Mouse (Mus musculus) embryonic facial prominence, embryonic 14.5 days (tissue): ENCODE data around the gene Atg7. TPM values are rescaled to one million over a fixed set of nuclear protein-coding genes. Genes with fewer than 3 reads are reported as not detected.
A peak's percentile ranks its signal among the peaks of the same experiment; 100 is the strongest.

Experiments
- ATAC-seq: fragments of 200-750 bp; cut with Nextera tagmentation; 2 replicates; pipeline ENCODE4 v1.8.0; 2017; ENCODE audit warnings: low read depth, moderate number of reproducible peaks, moderate TSS enrichment
- DNase-seq: peaks from one replicate; pipeline ENCODE4 v3.0.0-alpha.2; 2015; ENCODE audit warnings: low spot score
- H3K27ac ChIP-seq: fragments of 300-500 bp; sonication (generic); replicated peaks from 2 replicates; pipeline ENCODE4 v1.5.1; 2014; ENCODE audit warnings: low read depth, mild to moderate bottlenecking, low read length, moderate library complexity
- H3K27me3 ChIP-seq: fragments of 300-500 bp; sonication (generic); replicated peaks from 2 replicates; pipeline ENCODE4 v1.6.1; 2014; ENCODE audit warnings: low read length; ENCODE audit not compliant: control insufficient read depth, insufficient read depth
- H3K36me3 ChIP-seq: fragments of 300-500 bp; sonication (generic); 2 replicates; pipeline ENCODE4 v1.6.1; 2014; ENCODE audit warnings: low read length, mixed read lengths; ENCODE audit not compliant: control insufficient read depth, insufficient read depth
- H3K4me1 ChIP-seq: fragments of 300-500 bp; sonication (generic); 2 replicates; pipeline ENCODE4 v1.6.1; 2014; ENCODE audit warnings: antibody characterized with exemption, low read length; ENCODE audit not compliant: control insufficient read depth, insufficient read depth
- H3K4me2 ChIP-seq: fragments of 300-500 bp; sonication (generic); 2 replicates; pipeline ENCODE4 v1.6.1; 2014; ENCODE audit warnings: low read depth, mild to moderate bottlenecking, low read length, moderate library complexity, mixed read lengths
- H3K4me3 ChIP-seq: fragments of 300-500 bp; sonication (generic); 2 replicates; pipeline ENCODE4 v1.5.1; 2014; ENCODE audit warnings: low read depth, mild to moderate bottlenecking, low read length
- H3K9ac ChIP-seq: fragments of 300-500 bp; sonication (generic); 2 replicates; pipeline ENCODE4 v1.6.1; 2014; ENCODE audit warnings: low read depth, mild to moderate bottlenecking, low read length, moderate library complexity, mixed read lengths
- H3K9me3 ChIP-seq: fragments of 300-500 bp; sonication (generic); 2 replicates; pipeline ENCODE4 v1.6.1; 2016; ENCODE audit warnings: low read length; ENCODE audit not compliant: control insufficient read depth
- WGBS: fragments of 180-500 bp; shearing (Covaris S2); extraction: QIAGEN DNeasy Blood & Tissue Kit; methylation state at CpG from one replicate; pipeline ENCODE4 v1.1.7; 2014; 5-methylcytosine and 5-hydroxymethylcytosine counted together
- polyA plus RNA-seq: library from polyadenylated mRNA; unstranded; fragments of >200 nt; fragmentation: Nextera tagmentation; extraction: Ambion mirVana; gene quantifications from 2 replicates; pipeline ENCODE4 v1.2.1, GENCODE M21; 2014

Atg7 gene
- polyA plus RNA-seq, 1 experiment from 2014 or later = 17.6 TPM

DNA sequence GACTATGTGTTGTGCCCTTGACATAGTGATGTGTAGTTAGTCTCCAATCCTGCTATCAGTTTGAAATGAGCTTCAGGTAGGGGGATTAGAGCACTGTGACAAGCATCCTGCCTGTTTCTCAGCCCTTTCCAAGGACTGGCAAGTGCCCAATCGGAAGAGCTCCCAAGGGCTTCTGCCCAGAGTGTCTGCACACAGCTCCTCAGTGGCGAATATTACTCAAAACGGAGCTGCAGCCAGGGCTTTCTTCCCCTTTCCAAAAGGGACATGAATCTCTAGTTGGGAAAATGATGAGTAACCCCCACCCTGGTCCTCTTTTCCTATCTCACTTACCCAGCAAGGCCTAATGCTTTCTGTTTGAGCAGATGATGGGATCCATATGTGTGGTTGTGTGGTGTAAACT, 90.8 kb downstream of the Atg7 start:
- Histone ChIP-seq H3K9me3 (no peaks in the 10 kb centered on the region), H3K27me3 (no peaks in the 10 kb centered on the region), H3K27ac (peak overlapping the region; percentile 68; the same call in 1 of the 2 replicates), H3K4me2 (no peak overlapping the region), H3K4me1 (peaks cover 20% of the 10 kb centered on the region), H3K4me3 (no peak overlapping the region), H3K36me3 (no peaks in the 10 kb centered on the region), H3K9ac (0 out of 2 replicates have a peak overlapping the region, but pooled peaks have one; percentile 42)
- no peak for ATAC-seq
- DNase-seq = no peak
- WGBS = 57% methylated on average over 3 of the region's 3 CpGs

DNA sequence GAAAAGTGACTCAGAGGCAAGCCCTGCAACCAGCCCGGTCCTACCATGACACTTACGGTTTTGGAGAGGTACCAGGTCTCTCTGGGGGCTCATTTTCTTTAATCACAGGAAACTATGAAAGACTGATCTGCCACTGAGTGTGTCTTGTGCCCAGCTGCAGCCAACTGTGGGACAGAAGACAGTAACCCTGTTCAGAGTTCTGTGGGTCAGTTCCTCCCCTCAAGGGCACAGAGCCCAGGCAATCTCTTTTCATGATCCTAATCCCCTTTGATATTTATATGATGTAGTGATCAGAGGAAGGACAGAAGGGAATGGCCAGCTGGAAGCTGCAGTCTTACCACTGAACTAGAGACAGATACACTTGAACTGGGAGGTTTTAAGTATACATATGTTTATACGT, 92.2 kb downstream of the Atg7 start:
- H3K9me3 ChIP-seq = no peaks in the 10 kb centered on the region
- ATAC-seq (no peak), DNase-seq (no peak)
- no peaks in the 10 kb centered on the region for H3K36me3 ChIP-seq
- no peak overlapping the region for H3K4me3 ChIP-seq
- no peak overlapping the region for H3K4me2 ChIP-seq
- H3K9ac ChIP-seq = no peak overlapping the region
- WGBS = 69% methylated on average over 3 of the region's 3 CpGs
- no peaks in the 10 kb centered on the region for H3K27me3 ChIP-seq
- no peak overlapping the region for H3K27ac ChIP-seq
- H3K4me1 ChIP-seq = peaks cover 21% of the 10 kb centered on the region

DNA sequence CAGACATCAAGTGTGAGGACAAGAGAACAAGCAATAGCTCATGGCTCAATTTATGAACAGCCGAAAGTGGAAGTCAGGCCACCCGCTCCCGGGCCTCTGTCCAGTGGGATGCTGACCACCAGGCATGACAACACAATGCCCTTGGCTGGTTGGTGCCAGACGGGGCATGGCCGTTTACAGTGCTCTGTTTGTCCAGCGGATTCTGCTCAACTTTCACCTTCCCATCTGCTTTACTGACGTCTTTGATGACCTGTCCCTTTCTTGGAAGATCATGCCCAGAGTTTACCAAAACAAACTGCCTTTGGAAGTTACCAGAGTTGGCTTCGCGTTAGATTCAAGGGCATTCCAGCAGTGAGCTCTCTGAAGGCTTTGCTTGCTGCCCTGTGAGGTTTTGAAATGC, 93.5 kb downstream of the Atg7 start:
- Histone ChIP-seq H3K9ac (no peak overlapping the region), H3K27me3 (no peaks in the 10 kb centered on the region), H3K4me2 (no peak overlapping the region), H3K36me3 (0 out of 2 replicates have a peak, but pooled peaks cover 5% of the 10 kb centered on the region), H3K9me3 (no peaks in the 10 kb centered on the region), H3K4me1 (peaks cover 21% of the 10 kb centered on the region), H3K27ac (no peak overlapping the region), H3K4me3 (no peak overlapping the region)
- DNase-seq (no peak), ATAC-seq (no peak)
- WGBS = 93% methylated on average over 9 of the region's 9 CpGs

DNA sequence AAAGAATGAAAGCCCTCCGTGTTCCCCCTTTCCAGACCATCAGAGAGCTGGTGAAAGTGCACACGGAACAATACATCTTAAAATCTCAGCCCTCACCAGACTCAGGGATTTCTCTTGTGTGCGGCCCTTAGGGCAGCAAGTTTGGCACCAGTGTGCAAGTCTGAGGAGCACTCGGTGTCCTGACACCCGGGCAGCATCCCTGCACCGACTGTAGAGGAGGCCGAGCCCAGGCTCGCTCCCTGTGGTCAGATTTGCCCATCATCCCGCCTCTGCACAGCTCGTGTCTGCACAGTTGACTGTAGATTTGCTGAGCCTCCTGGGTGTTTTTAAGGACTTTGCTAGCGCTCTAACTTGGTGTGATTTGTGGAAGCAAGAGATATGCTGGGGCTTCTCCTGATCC, 94.3 kb downstream of the Atg7 start:
- no peak overlapping the region for H3K4me3 ChIP-seq
- H3K27me3 ChIP-seq = no peaks in the 10 kb centered on the region
- no peaks in the 10 kb centered on the region for H3K9me3 ChIP-seq
- 84% methylated on average over 11 of the region's 11 CpGs for WGBS
- H3K9ac ChIP-seq = no peak overlapping the region
- ATAC-seq = no peak
- peaks cover 21% of the 10 kb centered on the region for H3K4me1 ChIP-seq
- H3K36me3 ChIP-seq = 0 out of 2 replicates have a peak, but pooled peaks cover 5% of the 10 kb centered on the region
- no peak for DNase-seq
- H3K27ac ChIP-seq = no peak overlapping the region
- H3K4me2 ChIP-seq = no peak overlapping the region

DNA sequence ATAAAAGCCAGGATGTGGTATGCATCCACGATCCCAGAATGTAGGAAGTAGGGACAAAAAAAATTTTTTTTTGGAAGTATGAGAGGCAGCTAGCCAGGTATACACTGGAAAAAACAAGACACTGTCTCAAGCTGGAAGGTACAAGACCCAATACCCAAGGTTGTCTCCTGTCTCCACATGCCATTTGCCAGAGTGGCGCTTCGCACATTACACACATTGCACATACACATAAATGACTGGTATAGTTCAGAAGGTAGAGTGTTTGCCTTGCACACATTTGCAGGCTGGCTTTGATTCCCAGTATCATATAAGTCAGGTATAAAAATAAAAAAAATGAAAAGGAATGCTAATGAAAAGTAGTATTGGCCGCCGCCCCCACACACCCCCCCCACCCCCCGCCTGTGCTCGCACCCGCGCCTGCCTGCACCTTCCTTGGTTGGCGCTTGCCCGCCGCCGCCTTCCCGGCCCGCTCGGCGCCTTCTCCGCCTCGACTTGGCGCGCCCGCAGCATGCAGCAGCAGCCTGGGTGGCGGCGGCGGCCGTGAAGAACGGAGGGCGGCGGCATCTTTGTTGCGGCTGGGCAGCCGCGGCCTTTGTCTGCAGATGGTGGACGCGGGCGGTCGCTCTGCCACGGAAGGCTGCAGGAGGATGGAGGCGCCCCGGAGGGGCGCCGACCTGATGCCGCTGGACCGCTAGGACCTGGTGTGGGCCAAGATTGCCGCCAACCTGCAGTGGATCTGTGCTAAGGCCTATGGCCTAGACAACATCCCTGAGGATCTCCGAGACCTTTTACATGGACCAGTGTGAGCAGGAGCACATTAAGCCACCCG, 95.2 kb downstream of the Atg7 start:
- H3K36me3 ChIP-seq = 0 out of 2 replicates have a peak, but pooled peaks cover 5% of the 10 kb centered on the region
- no peak overlapping the region for H3K27ac ChIP-seq
- DNase-seq (no peak), ATAC-seq (peak; percentile 72; the same call in 1 of the 2 replicates)
- H3K4me3 ChIP-seq = peak overlapping the region; percentile 35
- no peaks in the 10 kb centered on the region for H3K9me3 ChIP-seq
- 16% methylated on average over 40 of the region's 46 CpGs for WGBS
- H3K4me2 ChIP-seq = peak overlapping the region; percentile 68
- H3K9ac ChIP-seq = peak overlapping the region; percentile 69
- no peaks in the 10 kb centered on the region for H3K27me3 ChIP-seq
- peaks cover 21% of the 10 kb centered on the region for H3K4me1 ChIP-seq

DNA sequence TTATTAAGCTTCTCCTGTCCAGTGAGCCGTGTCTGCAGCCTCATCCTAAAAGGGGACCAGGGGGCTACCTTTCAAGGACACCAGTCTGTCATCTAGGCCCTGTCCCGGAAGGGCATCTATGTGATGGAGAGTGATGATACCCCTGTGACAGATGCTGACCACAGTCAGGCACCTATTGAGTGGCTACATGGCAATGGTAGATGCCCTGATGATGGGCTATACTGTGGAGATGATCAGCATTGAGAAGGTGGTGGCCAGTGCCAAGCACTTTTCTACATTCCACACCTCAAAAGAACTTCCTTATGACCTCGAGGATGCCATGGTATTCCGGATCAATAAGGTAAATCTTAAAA, 95.8 kb downstream of the Atg7 start:
- ATAC-seq = no peak
- H3K4me2 ChIP-seq = peak overlapping the region; percentile 68

DNA sequence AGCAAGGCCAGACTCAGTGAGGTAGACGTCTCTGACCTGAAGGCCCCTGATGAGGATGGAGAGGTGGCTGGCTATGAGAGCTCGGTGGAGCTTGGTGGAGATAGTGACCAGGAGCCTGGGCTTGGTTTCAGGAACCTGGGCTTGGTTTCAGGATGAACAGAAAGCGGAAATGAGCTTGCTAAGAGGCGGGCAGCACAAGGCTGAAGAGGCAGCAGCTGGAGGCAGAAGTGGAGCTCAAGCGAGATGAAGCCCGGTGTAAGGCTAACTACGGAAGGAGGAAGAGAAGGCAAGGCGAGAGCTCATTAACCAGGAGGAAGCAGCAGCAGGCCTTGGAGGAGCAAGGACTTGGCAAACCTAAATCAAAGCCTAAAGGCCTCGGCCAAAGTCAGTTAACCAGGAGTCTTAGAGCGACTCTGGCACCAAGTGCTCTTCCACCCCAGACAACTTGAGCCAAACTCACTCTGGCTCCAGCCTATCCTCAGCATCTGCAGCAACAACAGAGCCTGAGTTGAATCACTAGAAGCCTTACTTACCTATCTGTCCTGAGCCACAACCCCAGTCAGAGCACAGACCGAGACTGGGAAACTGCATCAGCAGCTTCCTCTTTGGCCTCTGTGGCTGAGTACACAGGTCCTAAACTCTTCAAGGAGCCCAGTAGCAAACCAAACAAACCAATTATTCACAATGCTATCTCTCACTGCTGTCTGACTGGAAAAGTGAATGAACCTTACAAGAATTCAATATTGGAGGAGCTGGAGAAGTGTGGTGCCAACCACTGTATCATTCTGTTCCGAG, 99.5 kb downstream of the Atg7 start:
- DNase-seq = no peak
- 86% methylated on average over 12 of the region's 12 CpGs for WGBS

More for the DNA sequence above, 95.8 kb downstream of the Atg7 start:
- no peaks in the 10 kb centered on the region for H3K27me3 ChIP-seq
- peak overlapping the region; percentile 69 for H3K9ac ChIP-seq
- H3K4me3 ChIP-seq = no peak overlapping the region
- no peak for DNase-seq
- 0 out of 2 replicates have a peak, but pooled peaks cover 5% of the 10 kb centered on the region for H3K36me3 ChIP-seq
- peaks cover 15% of the 10 kb centered on the region for H3K4me1 ChIP-seq
- 86% methylated on average over 4 of the region's 4 CpGs for whole genome bisulfite sequencing
- no peaks in the 10 kb centered on the region for H3K9me3 ChIP-seq
- H3K27ac ChIP-seq = no peak overlapping the region

DNA sequence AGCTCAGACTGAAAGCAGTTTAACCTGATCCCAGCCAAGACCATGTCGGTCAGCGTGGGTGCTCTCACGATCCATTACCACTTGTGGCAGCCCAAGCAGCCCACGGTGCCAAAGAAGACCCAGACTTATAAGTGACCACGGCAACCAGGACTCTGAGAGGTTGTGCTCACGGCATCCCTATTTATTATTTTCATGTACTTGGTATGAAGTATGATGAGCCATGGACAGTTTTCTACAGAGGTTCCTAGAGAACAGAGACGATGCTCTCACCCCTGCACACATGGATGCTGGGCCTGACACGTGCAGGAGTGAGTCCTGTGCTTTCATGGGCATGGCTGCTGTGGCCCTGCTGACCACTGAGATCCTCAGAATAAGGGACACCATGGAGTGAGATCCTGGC, 100.2 kb downstream of the Atg7 start:
- Histone ChIP-seq H3K27ac (no peak overlapping the region), H3K9ac (no peak overlapping the region), H3K4me2 (no peak overlapping the region), H3K27me3 (no peaks in the 10 kb centered on the region), H3K9me3 (no peaks in the 10 kb centered on the region), H3K4me3 (no peak overlapping the region), H3K4me1 (peaks cover 17% of the 10 kb centered on the region), H3K36me3 (0 out of 2 replicates have a peak, but pooled peaks cover 5% of the 10 kb centered on the region)
- ATAC-seq (no peak), DNase-seq (no peak)
- WGBS = 84% methylated on average over 8 of the region's 8 CpGs

More for the DNA sequence above, 99.5 kb downstream of the Atg7 start:
- Histone ChIP-seq H3K9me3 (no peaks in the 10 kb centered on the region), H3K4me3 (no peak overlapping the region), H3K4me2 (no peak overlapping the region), H3K27me3 (no peaks in the 10 kb centered on the region), H3K36me3 (0 out of 2 replicates have a peak, but pooled peaks cover 5% of the 10 kb centered on the region), H3K4me1 (peaks cover 19% of the 10 kb centered on the region), H3K27ac (no peak overlapping the region), H3K9ac (no peak overlapping the region)
- ATAC-seq = no peak
